Mouse (Mus musculus) brain, adult 2 months (tissue): ENCODE data around the gene Mapk6.

ENCODE experiments used
- DNase-seq: peaks from one replicate; pipeline ENCODE4 v3.0.0; 2011; ENCODE audit warnings: low read depth, low spot score

Gene Mapk6

GRCm38 (mm10) chr9:75322099-75322885 lies 87.5 kb downstream of the Mapk6 start:
- peak; percentile 93 for DNase-seq

GRCm38 (mm10) chr9:75319365-75319764 lies 90.4 kb downstream of the Mapk6 start:
- peak; percentile 84 for DNase-seq
